ENCODE assay signal across 10 mouse cellular contexts in genomic region chr4:136430609-136431375, GRCm38 (mm10). TPM values are rescaled to one million over a fixed set of nuclear protein-coding genes. Genes with fewer than 3 reads are reported as not detected.
A peak's percentile ranks its signal among the peaks of the same experiment; 100 is the strongest.
DNase-seq lines count a peak whose midpoint lies in the region; ATAC-seq lines count a peak whose summit lies in the region.
"Had no signal": no experiment of that assay in that cellular context is flagged by ENCODE, and none has a peak within 500 bp of the region (broad histone marks: within the 10 kb centered on the region; RNA-seq: fewer than 3 reads in every experiment).

No protein-coding gene starts in this region.

- no peak overlapping the region for H3K4me2 ChIP-seq in neural tube, embryonic 13.5 days
- H3K4me2 ChIP-seq in neural tube, embryonic 15.5 days: no peak overlapping the region
- H3K4me2 ChIP-seq in heart, embryonic 15.5 days: peak overlapping the region; percentile 6; the same call in 1 of the 2 replicates
- no peak overlapping the region for H3K4me2 ChIP-seq in limb, embryonic 15.5 days

- 38% methylated on average over 11 of the region's 11 CpGs for WGBS in neural tube, embryonic 13.5 days
- 24% methylated on average over 11 of the region's 11 CpGs for WGBS in neural tube, embryonic 15.5 days
- 33% methylated on average over 11 of the region's 11 CpGs for WGBS in heart, embryonic 15.5 days
- 33% methylated on average over 11 of the region's 11 CpGs for WGBS in limb, embryonic 15.5 days

- no peaks in the 10 kb centered on the region for H3K36me3 ChIP-seq in neural tube, embryonic 13.5 days
- H3K36me3 ChIP-seq in neural tube, embryonic 15.5 days: no peaks in the 10 kb centered on the region
- no peaks in the 10 kb centered on the region for H3K36me3 ChIP-seq in heart, embryonic 15.5 days
- no peaks in the 10 kb centered on the region for H3K36me3 ChIP-seq in limb, embryonic 15.5 days

- ATAC-seq in neural tube, embryonic 13.5 days (ENCODE audit: low read depth): peak; percentile 43; the same call in 1 of the 2 replicates
- ATAC-seq in neural tube, embryonic 15.5 days (ENCODE audit: low FRiP score): no peak
- ATAC-seq in heart, embryonic 15.5 days (replicated peaks; ENCODE audit: insufficient number of reproducible peaks, insufficient read depth, low FRiP score, low read depth): no peak; the same call in 1 of the 2 replicates
- no peak for ATAC-seq in limb, embryonic 15.5 days (ENCODE audit: insufficient number of reproducible peaks, low FRiP score, low TSS enrichment, low read depth)

- H3K4me1 ChIP-seq in neural tube, embryonic 13.5 days (replicated peaks): peaks cover 15% of the 10 kb centered on the region
- peaks cover 15% of the 10 kb centered on the region for H3K4me1 ChIP-seq in neural tube, embryonic 15.5 days
- 0 out of 2 replicates have a peak, but pooled peaks cover 7% of the 10 kb centered on the region for H3K4me1 ChIP-seq in heart, embryonic 15.5 days (replicated peaks)
- H3K4me1 ChIP-seq in limb, embryonic 15.5 days: peaks cover 12% of the 10 kb centered on the region

- no peak overlapping the region for H3K27ac ChIP-seq in neural tube, embryonic 13.5 days (replicated peaks)
- no peak overlapping the region for H3K27ac ChIP-seq in neural tube, embryonic 15.5 days (replicated peaks)
- H3K27ac ChIP-seq in heart, embryonic 15.5 days: 0 out of 2 replicates have a peak overlapping the region, but pooled peaks have one; percentile 45
- H3K27ac ChIP-seq in limb, embryonic 15.5 days: 0 out of 2 replicates have a peak overlapping the region, but pooled peaks have one; percentile 17

- no peak overlapping the region for H3K4me3 ChIP-seq in neural tube, embryonic 13.5 days
- H3K4me3 ChIP-seq in neural tube, embryonic 15.5 days (replicated peaks): no peak overlapping the region
- no peak overlapping the region for H3K4me3 ChIP-seq in heart, embryonic 15.5 days
- H3K4me3 ChIP-seq in limb, embryonic 15.5 days: no peak overlapping the region

- H3K27me3 ChIP-seq in neural tube, embryonic 13.5 days: peaks cover 16% of the 10 kb centered on the region
- H3K27me3 ChIP-seq in neural tube, embryonic 15.5 days (replicated peaks): peaks cover 8% of the 10 kb centered on the region; the same call in 1 of the 2 replicates
- H3K27me3 ChIP-seq in heart, embryonic 15.5 days: peaks cover 13% of the 10 kb centered on the region; the same call in 1 of the 2 replicates
- 0 out of 2 replicates have a peak, but pooled peaks cover 6% of the 10 kb centered on the region for H3K27me3 ChIP-seq in limb, embryonic 15.5 days

- no peaks in the 10 kb centered on the region for H3K9me3 ChIP-seq in neural tube, embryonic 13.5 days
- H3K9me3 ChIP-seq in neural tube, embryonic 15.5 days (replicated peaks): no peaks in the 10 kb centered on the region
- no peaks in the 10 kb centered on the region for H3K9me3 ChIP-seq in heart, embryonic 15.5 days (replicated peaks)
- no peaks in the 10 kb centered on the region for H3K9me3 ChIP-seq in limb, embryonic 15.5 days

- no peak overlapping the region for H3K9ac ChIP-seq in neural tube, embryonic 13.5 days
- H3K9ac ChIP-seq in neural tube, embryonic 15.5 days (replicated peaks): no peak overlapping the region
- H3K9ac ChIP-seq in heart, embryonic 15.5 days: no peak overlapping the region
- no peak overlapping the region for H3K9ac ChIP-seq in limb, embryonic 15.5 days

- peak; percentile 40 for DNase-seq in embryo, embryonic 9.5 days (ENCODE audit: extremely low spot score)
- DNase-seq in embryo, embryonic 11 days: no peak
- DNase-seq in adrenal gland, postnatal 4 days (ENCODE audit: low spot score in 2 of 2): no peak
- DNase-seq in thymus, adult 18-20 months: no peak

RNA-seq across cellular contexts. Expression of gene Htr1d, which starts 7.5 kb away (rescaled TPM):
- 0.75 and 1.4 TPM in 2 replicates for polyA plus RNA-seq in neural tube, embryonic 13.5 days (2015; fragmentation: Nextera tagmentation; extraction: Ambion mirVana)
- 2.5 and 3.9 TPM in 2 replicates for polyA plus RNA-seq in neural tube, embryonic 15.5 days (2015; fragmentation: Nextera tagmentation; extraction: Ambion mirVana)
- polyA plus RNA-seq in heart, embryonic 15.5 days (2015; fragmentation: Nextera tagmentation; extraction: Ambion mirVana): 0.18 and 0.37 TPM in 2 replicates
- 1.2 and 1.4 TPM in 2 replicates for polyA plus RNA-seq in limb, embryonic 15.5 days (2015; fragmentation: Nextera tagmentation; extraction: Ambion mirVana)
- under 1 TPM; 0.34 to 0.99 TPM for total RNA-seq in adrenal gland, postnatal 4 days (2021)
- total RNA-seq: neutrophil, adult 5-6 weeks had no signal
- polyA plus RNA-seq: liver, embryonic 16.5 days had no signal

RNA-seq across cellular contexts. Expression of gene 6030445D17Rik, which starts 31.3 kb away (rescaled TPM):
- 0.43 TPM in 1 of 2 replicates, not detected in the other for polyA plus RNA-seq in neural tube, embryonic 13.5 days (2015; fragmentation: Nextera tagmentation; extraction: Ambion mirVana)
- 0.19 and 0.47 TPM in 2 replicates for polyA plus RNA-seq in neural tube, embryonic 15.5 days (2015; fragmentation: Nextera tagmentation; extraction: Ambion mirVana)
- 0.25 and 0.38 TPM in 2 replicates for polyA plus RNA-seq in heart, embryonic 15.5 days (2015; fragmentation: Nextera tagmentation; extraction: Ambion mirVana)
- polyA plus RNA-seq in limb, embryonic 15.5 days (2015; fragmentation: Nextera tagmentation; extraction: Ambion mirVana): 0.32 and 0.46 TPM in 2 replicates
- total RNA-seq in adrenal gland, postnatal 4 days (2021): under 1 TPM; 0.40 to 0.50 TPM
- total RNA-seq: neutrophil, adult 5-6 weeks had no signal

RNA-seq across cellular contexts. Expression of gene Luzp1, which starts 38.8 kb away (rescaled TPM):
- polyA plus RNA-seq in neural tube, embryonic 13.5 days (2015; fragmentation: Nextera tagmentation; extraction: Ambion mirVana): 70.9 and 77.6 TPM in 2 replicates
- 60.1 and 73.0 TPM in 2 replicates for polyA plus RNA-seq in neural tube, embryonic 15.5 days (2015; fragmentation: Nextera tagmentation; extraction: Ambion mirVana)
- polyA plus RNA-seq in heart, embryonic 15.5 days (2015; fragmentation: Nextera tagmentation; extraction: Ambion mirVana): 99.5 and 104 TPM in 2 replicates
- 128 and 132 TPM in 2 replicates for polyA plus RNA-seq in limb, embryonic 15.5 days (2015; fragmentation: Nextera tagmentation; extraction: Ambion mirVana)
- 10 to 100 TPM; 35.7 to 39.8 TPM for total RNA-seq in adrenal gland, postnatal 4 days (2021)

Comparison
In these comparisons a context has a peak if more than half of its experiments do, and no peak if none do; other contexts are left out.
1. H3K27ac ChIP-seq: peak in heart, embryonic 15.5 days (single experiment) and limb, embryonic 15.5 days (single experiment); none in neural tube, embryonic 13.5 days (single experiment) and neural tube, embryonic 15.5 days (single experiment).